Mouse (Mus musculus): ENCODE measurements around the gene Dnm3. TPM values are rescaled to one million over a fixed set of nuclear protein-coding genes. Genes with fewer than 3 reads are reported as not detected.

Gene Dnm3
- polyA plus RNA-seq, 1 experiment from 2014 or later = 6.9 TPM

DNA sequence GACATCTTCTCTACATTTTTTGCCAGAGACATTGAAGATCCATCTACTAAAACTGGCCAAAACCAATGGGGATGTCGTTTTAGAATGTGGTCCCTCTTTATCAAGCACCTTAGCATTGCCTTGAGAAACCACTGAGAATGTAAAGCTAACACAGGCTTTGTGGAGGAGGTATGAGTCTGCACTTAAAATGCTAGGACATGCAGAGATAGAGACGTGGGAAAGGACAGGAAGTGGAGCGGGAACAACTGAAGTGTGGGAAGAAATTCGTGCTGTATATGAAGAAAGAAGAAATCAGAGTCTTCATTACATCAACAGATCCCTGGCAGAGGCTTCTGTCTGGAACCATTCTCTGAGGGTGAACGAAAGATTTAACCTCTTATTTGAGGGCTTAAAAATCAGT lies 121.4 kb downstream of the Dnm3 start:
- DNase-seq (ENCODE audit: low spot score) (no peak), ATAC-seq (replicated peaks; ENCODE audit: low FRiP score, low TSS enrichment, low read depth) (no peak)
- H3K27me3 ChIP-seq (replicated peaks; ENCODE audit: control insufficient read depth, insufficient read depth, low read length) = no peaks in the 10 kb centered on the region
- no peaks in the 10 kb centered on the region for H3K36me3 ChIP-seq (ENCODE audit: control insufficient read depth, insufficient read depth, low read length)
- no peak overlapping the region for H3K27ac ChIP-seq (ENCODE audit: low read depth)
- no peak overlapping the region for H3K4me2 ChIP-seq (ENCODE audit: low read length)
- H3K4me3 ChIP-seq (ENCODE audit: low read depth, low read length) = no peak overlapping the region
- no peak overlapping the region for H3K9ac ChIP-seq (ENCODE audit: low read length)
- H3K4me1 ChIP-seq (replicated peaks; ENCODE audit: control insufficient read depth, insufficient read depth, low read length) = no peaks in the 10 kb centered on the region
- no peaks in the 10 kb centered on the region for H3K9me3 ChIP-seq (ENCODE audit: control insufficient read depth, low read length)
- 69% methylated on average over 5 of the region's 5 CpGs for WGBS

GRCm38 (mm10) chr1:162354780-162355179 lies 123.1 kb downstream of the Dnm3 start:
- 77% methylated on average over 4 of the region's 4 CpGs for WGBS
- Histone ChIP-seq H3K36me3 (ENCODE audit: control insufficient read depth, insufficient read depth, low read length) (no peaks in the 10 kb centered on the region), H3K4me2 (ENCODE audit: low read length) (no peak overlapping the region), H3K4me3 (ENCODE audit: low read depth, low read length) (no peak overlapping the region), H3K4me1 (replicated peaks; ENCODE audit: control insufficient read depth, insufficient read depth, low read length) (no peaks in the 10 kb centered on the region), H3K9me3 (ENCODE audit: control insufficient read depth, low read length) (no peaks in the 10 kb centered on the region), H3K9ac (ENCODE audit: low read length) (no peak overlapping the region), H3K27ac (ENCODE audit: low read depth) (no peak overlapping the region), H3K27me3 (replicated peaks; ENCODE audit: control insufficient read depth, insufficient read depth, low read length) (no peaks in the 10 kb centered on the region)
- ATAC-seq (replicated peaks; ENCODE audit: low FRiP score, low TSS enrichment, low read depth) = no peak
- no peak for DNase-seq (ENCODE audit: low spot score)

DNA sequence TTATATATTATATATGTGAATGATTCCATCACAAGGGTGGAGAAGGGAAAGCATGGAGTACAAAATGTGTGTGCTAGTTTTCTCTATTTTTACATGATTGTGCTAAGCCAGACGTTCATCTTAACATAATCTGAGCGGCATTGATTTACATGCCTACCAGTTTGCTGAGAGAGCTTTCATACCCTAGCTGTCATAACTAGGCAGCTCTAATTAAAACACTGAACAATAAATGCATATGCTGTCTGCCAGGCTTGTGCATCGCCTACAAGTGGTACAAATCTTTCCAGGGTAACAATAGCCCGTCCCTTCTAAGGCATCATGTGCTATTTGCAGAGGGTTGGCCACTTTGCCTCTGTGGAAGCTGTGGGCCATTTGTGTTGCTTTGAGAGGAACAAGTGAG lies 124.0 kb downstream of the Dnm3 start:
- Histone ChIP-seq H3K27ac (ENCODE audit: low read depth) (no peak overlapping the region), H3K4me3 (ENCODE audit: low read depth, low read length) (no peak overlapping the region), H3K27me3 (replicated peaks; ENCODE audit: control insufficient read depth, insufficient read depth, low read length) (no peaks in the 10 kb centered on the region), H3K9ac (ENCODE audit: low read length) (no peak overlapping the region), H3K36me3 (ENCODE audit: control insufficient read depth, insufficient read depth, low read length) (no peaks in the 10 kb centered on the region), H3K4me2 (ENCODE audit: low read length) (no peak overlapping the region), H3K4me1 (replicated peaks; ENCODE audit: control insufficient read depth, insufficient read depth, low read length) (no peaks in the 10 kb centered on the region), H3K9me3 (ENCODE audit: control insufficient read depth, low read length) (no peaks in the 10 kb centered on the region)
- 86% methylated on average over 4 of the region's 4 CpGs for WGBS
- no peak for DNase-seq (ENCODE audit: low spot score)
- ATAC-seq (replicated peaks; ENCODE audit: low FRiP score, low TSS enrichment, low read depth) = no peak

GRCm38 (mm10) chr1:162349306-162349705 lies 128.5 kb downstream of the Dnm3 start:
- ATAC-seq (replicated peaks; ENCODE audit: low FRiP score, low TSS enrichment, low read depth) (no peak), DNase-seq (ENCODE audit: low spot score) (no peak)
- Histone ChIP-seq H3K9me3 (ENCODE audit: control insufficient read depth, low read length) (no peaks in the 10 kb centered on the region), H3K9ac (ENCODE audit: low read length) (no peak overlapping the region), H3K27ac (ENCODE audit: low read depth) (no peak overlapping the region), H3K4me1 (replicated peaks; ENCODE audit: control insufficient read depth, insufficient read depth, low read length) (no peaks in the 10 kb centered on the region), H3K4me3 (ENCODE audit: low read depth, low read length) (no peak overlapping the region), H3K27me3 (replicated peaks; ENCODE audit: control insufficient read depth, insufficient read depth, low read length) (no peaks in the 10 kb centered on the region), H3K4me2 (ENCODE audit: low read length) (no peak overlapping the region), H3K36me3 (ENCODE audit: control insufficient read depth, insufficient read depth, low read length) (no peaks in the 10 kb centered on the region)
- WGBS = 83% methylated on average over 6 of the region's 6 CpGs

GRCm38 (mm10) chr1:162346456-162347011 lies 131.3 kb downstream of the Dnm3 start:
- Histone ChIP-seq H3K27ac (ENCODE audit: low read depth) (no peak overlapping the region), H3K9ac (ENCODE audit: low read length) (no peak overlapping the region), H3K9me3 (ENCODE audit: control insufficient read depth, low read length) (no peaks in the 10 kb centered on the region), H3K27me3 (replicated peaks; ENCODE audit: control insufficient read depth, insufficient read depth, low read length) (no peaks in the 10 kb centered on the region), H3K36me3 (ENCODE audit: control insufficient read depth, insufficient read depth, low read length) (no peaks in the 10 kb centered on the region), H3K4me1 (replicated peaks; ENCODE audit: control insufficient read depth, insufficient read depth, low read length) (no peaks in the 10 kb centered on the region), H3K4me3 (ENCODE audit: low read depth, low read length) (no peak overlapping the region), H3K4me2 (ENCODE audit: low read length) (no peak overlapping the region)
- ATAC-seq (replicated peaks; ENCODE audit: low FRiP score, low TSS enrichment, low read depth) (no peak), DNase-seq (ENCODE audit: low spot score) (no peak)
- 36% methylated on average over 4 of the region's 4 CpGs for WGBS

- no peak overlapping the region for H3K9ac ChIP-seq (ENCODE audit: low read length)
Measured at GRCm38 (mm10) chr1:162337170-162337569, 140.7 kb downstream of the Dnm3 start.

DNA sequence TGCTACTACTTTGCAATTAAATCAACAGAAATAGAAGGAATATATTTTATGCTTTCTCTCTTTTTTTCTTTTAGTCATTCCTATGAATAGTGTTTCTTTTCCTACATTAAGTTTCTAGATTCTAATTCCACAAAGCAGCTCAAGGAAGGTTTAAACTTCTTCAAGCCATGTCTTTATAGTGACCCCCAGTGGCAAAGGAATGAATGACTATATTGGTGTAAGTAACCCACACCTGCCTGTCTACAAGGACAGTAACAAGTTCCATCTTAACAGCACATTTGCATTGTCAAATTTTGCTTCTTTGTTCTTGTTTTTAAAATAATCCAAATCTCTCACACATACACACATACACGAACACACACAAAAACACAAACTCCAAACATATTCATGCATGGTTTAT lies 141.2 kb downstream of the Dnm3 start:
- Histone ChIP-seq H3K4me2 (ENCODE audit: low read length) (no peak overlapping the region), H3K4me3 (ENCODE audit: low read depth, low read length) (no peak overlapping the region), H3K36me3 (ENCODE audit: control insufficient read depth, insufficient read depth, low read length) (no peaks in the 10 kb centered on the region), H3K9me3 (ENCODE audit: control insufficient read depth, low read length) (no peaks in the 10 kb centered on the region), H3K4me1 (replicated peaks; ENCODE audit: control insufficient read depth, insufficient read depth, low read length) (no peaks in the 10 kb centered on the region), H3K27me3 (replicated peaks; ENCODE audit: control insufficient read depth, insufficient read depth, low read length) (no peaks in the 10 kb centered on the region), H3K9ac (ENCODE audit: low read length) (no peak overlapping the region), H3K27ac (ENCODE audit: low read depth) (no peak overlapping the region)
- 17% methylated on average over 1 of the region's 1 CpGs for WGBS
- DNase-seq (ENCODE audit: low spot score) (no peak), ATAC-seq (replicated peaks; ENCODE audit: low FRiP score, low TSS enrichment, low read depth) (peak; percentile 47)

More at GRCm38 (mm10) chr1:162337170-162337569, 140.7 kb downstream of the Dnm3 start:
- 91% methylated on average over 1 of the region's 1 CpGs for WGBS
- H3K27me3 ChIP-seq (replicated peaks; ENCODE audit: control insufficient read depth, insufficient read depth, low read length) = no peaks in the 10 kb centered on the region
- H3K4me2 ChIP-seq (ENCODE audit: low read length) = no peak overlapping the region
- H3K27ac ChIP-seq (ENCODE audit: low read depth) = no peak overlapping the region
- no peaks in the 10 kb centered on the region for H3K4me1 ChIP-seq (replicated peaks; ENCODE audit: control insufficient read depth, insufficient read depth, low read length)
- no peak overlapping the region for H3K4me3 ChIP-seq (ENCODE audit: low read depth, low read length)
- ATAC-seq (replicated peaks; ENCODE audit: low FRiP score, low TSS enrichment, low read depth) = no peak
- no peak for DNase-seq (ENCODE audit: low spot score)
- no peaks in the 10 kb centered on the region for H3K36me3 ChIP-seq (ENCODE audit: control insufficient read depth, insufficient read depth, low read length)
- H3K9me3 ChIP-seq (ENCODE audit: control insufficient read depth, low read length) = no peaks in the 10 kb centered on the region

DNA sequence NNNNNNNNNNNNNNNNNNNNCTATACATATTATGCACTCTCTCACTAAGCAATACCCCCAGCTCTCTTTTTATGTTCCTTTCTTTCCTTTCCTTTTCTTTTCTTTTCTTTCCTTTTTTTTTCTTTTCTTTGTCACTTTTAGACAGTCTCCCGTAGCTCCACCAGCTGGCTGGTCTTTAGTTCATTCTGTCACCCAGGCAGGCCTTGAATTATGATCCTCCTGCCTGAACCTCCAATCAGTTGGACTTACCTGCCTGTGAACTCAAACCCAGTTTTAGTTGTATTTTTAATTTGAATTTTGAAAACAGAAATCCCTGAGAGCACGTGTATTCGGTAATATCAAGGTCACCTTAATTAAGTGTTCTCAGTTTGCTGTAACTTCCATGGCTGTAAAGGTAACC lies 141.6 kb downstream of the Dnm3 start:
- Histone ChIP-seq H3K27ac (ENCODE audit: low read depth) (no peak overlapping the region), H3K36me3 (ENCODE audit: control insufficient read depth, insufficient read depth, low read length) (no peaks in the 10 kb centered on the region), H3K9me3 (ENCODE audit: control insufficient read depth, low read length) (no peaks in the 10 kb centered on the region), H3K4me1 (replicated peaks; ENCODE audit: control insufficient read depth, insufficient read depth, low read length) (no peaks in the 10 kb centered on the region), H3K9ac (ENCODE audit: low read length) (no peak overlapping the region), H3K27me3 (replicated peaks; ENCODE audit: control insufficient read depth, insufficient read depth, low read length) (no peaks in the 10 kb centered on the region), H3K4me3 (ENCODE audit: low read depth, low read length) (no peak overlapping the region), H3K4me2 (ENCODE audit: low read length) (no peak overlapping the region)
- 64% methylated on average over 3 of the region's 3 CpGs for WGBS
- DNase-seq (ENCODE audit: low spot score) (no peak), ATAC-seq (replicated peaks; ENCODE audit: low FRiP score, low TSS enrichment, low read depth) (no peak)

DNA sequence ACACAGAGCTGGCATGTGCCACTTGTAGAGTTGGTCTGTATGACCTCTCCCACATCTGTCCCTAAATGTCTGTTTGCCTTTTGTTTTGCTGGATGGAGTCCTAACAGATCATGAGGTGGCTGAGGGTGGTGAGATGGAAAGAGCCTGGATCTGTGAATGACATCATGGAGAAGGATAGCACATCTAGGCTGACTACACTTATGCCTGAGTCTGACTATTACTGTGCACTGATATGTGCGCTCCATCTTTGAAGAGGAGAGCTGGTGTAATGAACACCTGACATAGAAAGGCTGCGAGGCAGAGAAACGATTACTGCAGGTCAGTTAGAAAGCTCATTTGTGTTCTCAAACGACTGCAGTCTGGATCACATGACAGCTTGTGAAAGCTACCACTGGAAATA lies 149.2 kb downstream of the Dnm3 start:
- no peak overlapping the region for H3K4me3 ChIP-seq (ENCODE audit: low read depth, low read length)
- no peaks in the 10 kb centered on the region for H3K27me3 ChIP-seq (replicated peaks; ENCODE audit: control insufficient read depth, insufficient read depth, low read length)
- 63% methylated on average over 4 of the region's 4 CpGs for WGBS
- no peaks in the 10 kb centered on the region for H3K9me3 ChIP-seq (ENCODE audit: control insufficient read depth, low read length)
- H3K4me2 ChIP-seq (ENCODE audit: low read length) = no peak overlapping the region
- H3K36me3 ChIP-seq (ENCODE audit: control insufficient read depth, insufficient read depth, low read length) = no peaks in the 10 kb centered on the region
- no peaks in the 10 kb centered on the region for H3K4me1 ChIP-seq (replicated peaks; ENCODE audit: control insufficient read depth, insufficient read depth, low read length)
- H3K9ac ChIP-seq (ENCODE audit: low read length) = no peak overlapping the region
- no peak overlapping the region for H3K27ac ChIP-seq (ENCODE audit: low read depth)
- DNase-seq (ENCODE audit: low spot score) (no peak), ATAC-seq (replicated peaks; ENCODE audit: low FRiP score, low TSS enrichment, low read depth) (no peak)
